Mouse (Mus musculus) megakaryocyte, embryonic 14.5 days (primary cell): ENCODE measurements at regions not wholly inside any gene's neighbourhood (a gene's known extent, or its start where the extent isn't known, plus 50 kb on each side); places are given as distances from the start of the nearest gene placed in this dataset.

Source experiments
- FLI1 ChIP-seq: IDR thresholded peaks from 2 replicates; pipeline ENCODE4 v1.6.1; 2012; ENCODE audit warnings: low read length, inconsistent platforms, mixed read lengths
- GATA1 ChIP-seq: IDR thresholded peaks from 3 replicates; pipeline ENCODE4 v1.6.1; 2012; ENCODE audit warnings: mixed read lengths, low read length, inconsistent platforms, borderline replicate concordance

- TF ChIP-seq GATA1, result no peak
- no peak for TF ChIP-seq FLI1
Observed at GRCm38 (mm10) chr4:7534301-7534700, 704.5 kb downstream of the Car8 start.
